Mouse (Mus musculus): Measurements from ENCODE around the gene Zbtb24. TPM values are rescaled to one million over a fixed set of nuclear protein-coding genes. Genes with fewer than 3 reads are reported as not detected.

The Zbtb24 gene
- polyA plus RNA-seq, 1 experiment: 23.0 TPM

DNA sequence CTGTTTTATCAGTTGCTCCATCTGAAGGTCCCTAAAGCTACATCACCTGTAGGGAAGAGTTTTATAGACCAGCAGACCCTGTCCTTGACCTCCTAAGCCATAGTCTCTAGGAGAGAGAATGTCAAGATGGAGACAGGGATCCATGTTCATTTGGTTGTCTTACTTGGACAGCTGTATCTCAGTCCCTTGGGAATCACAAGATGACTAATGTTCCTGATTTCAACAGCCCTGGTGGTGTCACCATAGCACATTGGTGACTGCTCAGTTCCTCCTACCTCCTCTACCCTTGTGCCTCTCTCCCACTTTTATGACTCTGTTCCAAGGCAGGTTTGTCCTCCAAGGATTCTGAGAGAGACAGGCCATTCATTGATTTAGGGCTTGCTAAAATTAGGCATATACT, 64.7 kb downstream of the Zbtb24 start:
- TF ChIP-seq CTCF (IDR thresholded peaks at IDR 0.05; ENCODE audit: borderline replicate concordance, extremely low read depth, insufficient read depth, insufficient read length) (no peak), POLR2A (IDR thresholded peaks at IDR 0.05; ENCODE audit: borderline replicate concordance, extremely low read depth, insufficient read depth, insufficient read length, poor library complexity, severe bottlenecking) (no peak)
- DNase-seq (ENCODE audit: low read depth): no peak

Other genes with a start within 250 kb of the Zbtb24 start
- gene Fig4, start 147.1 kb upstream of the Zbtb24 start, polyA plus RNA-seq (2012; rRNA removed): 15.8 and 19.4 TPM in 2 replicates
- 0.09 and 0.25 TPM in 2 replicates for gene Ak9, start 146.4 kb upstream of the Zbtb24 start, polyA plus RNA-seq (2012; rRNA removed)
- 34.2 and 44.8 TPM in 2 replicates for gene Mical1, start 25.9 kb downstream of the Zbtb24 start, polyA plus RNA-seq (2012; rRNA removed)
- gene Smpd2, start 40.0 kb downstream of the Zbtb24 start, polyA plus RNA-seq (2012; rRNA removed): 41.5 and 52.2 TPM in 2 replicates
- gene Ppil6, start 40.1 kb downstream of the Zbtb24 start, polyA plus RNA-seq (2012; rRNA removed): 2.0 and 2.1 TPM in 2 replicates
- gene Cd164, start 69.0 kb downstream of the Zbtb24 start, polyA plus RNA-seq (2012; rRNA removed): 57.1 and 58.2 TPM in 2 replicates